Mouse (Mus musculus) brain, embryonic 14.5 days (tissue): Measurements from ENCODE around the gene Rasl12.

Experiments used
- CTCF ChIP-seq: fragments of 200-500 bp; IDR thresholded peaks from 2 replicates; pipeline ENCODE4 v1.5.1; 2012; ENCODE audit warnings: inconsistent platforms, mild to moderate bottlenecking, moderate library complexity, borderline replicate concordance; ENCODE audit not compliant: insufficient read depth, insufficient read length; ENCODE audit errors: extremely low read depth
- POLR2A ChIP-seq: fragments of 200-500 bp; IDR thresholded peaks from 2 replicates; pipeline ENCODE4 v1.6.1; 2012; ENCODE audit warnings: mild to moderate bottlenecking, inconsistent platforms, borderline replicate concordance; ENCODE audit not compliant: poor library complexity, insufficient read depth, insufficient read length, severe bottlenecking; ENCODE audit errors: extremely low read depth

- TF ChIP-seq CTCF (no peak), POLR2A (no peak)
These were observed 6.7 kb upstream of the Rasl12 start, which contains the start of gene Kbtbd13 for GRCm38 (mm10) chr9:65391613-65391964.
